Mouse (Mus musculus): ENCODE measurements around the gene Wrnip1. TPM values are rescaled to one million over a fixed set of nuclear protein-coding genes. Genes with fewer than 3 reads are reported as not detected.

The Wrnip1 gene
- total RNA-seq (2014; fragmentation: Nextera tagmentation) = 22.3 and 38.7 TPM in 2 replicates
- 37.6 and 45.8 TPM in 2 replicates for total RNA-seq (2017)

DNA sequence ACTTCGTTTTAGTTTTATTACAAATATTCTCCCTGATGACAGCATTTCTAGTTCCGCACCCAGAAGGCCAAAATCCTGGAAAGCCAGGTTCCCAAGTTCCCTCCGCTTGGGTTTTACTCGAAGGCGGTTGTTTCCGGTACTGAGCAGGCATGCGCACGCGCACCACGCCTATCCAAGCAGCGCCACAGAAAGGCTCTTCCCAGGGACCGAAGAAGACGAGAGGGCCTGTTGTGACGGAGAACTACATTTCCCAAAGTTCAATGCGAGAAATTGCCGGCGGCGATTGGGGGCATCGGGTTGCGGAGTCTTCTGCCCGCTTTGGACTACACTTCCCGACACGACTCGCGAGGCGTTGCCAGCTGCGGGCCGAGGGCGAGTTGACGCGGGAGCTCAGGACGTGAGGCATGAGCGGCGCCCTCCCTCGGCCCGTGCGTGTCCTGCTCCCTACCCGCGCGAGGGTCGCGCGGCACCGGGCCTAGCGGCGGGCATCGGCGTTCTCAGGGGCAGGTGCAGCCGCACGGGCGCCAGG is at the start of gene Wrnip1:
Gene Wrnip1 (plus strand): TSS at position 346 of the 529 bp plus-strand sequence.
- ATAC-seq (replicated peaks; ENCODE audit: low FRiP score, low TSS enrichment, poor library complexity, severe bottlenecking) = peak; percentile 97

DNA sequence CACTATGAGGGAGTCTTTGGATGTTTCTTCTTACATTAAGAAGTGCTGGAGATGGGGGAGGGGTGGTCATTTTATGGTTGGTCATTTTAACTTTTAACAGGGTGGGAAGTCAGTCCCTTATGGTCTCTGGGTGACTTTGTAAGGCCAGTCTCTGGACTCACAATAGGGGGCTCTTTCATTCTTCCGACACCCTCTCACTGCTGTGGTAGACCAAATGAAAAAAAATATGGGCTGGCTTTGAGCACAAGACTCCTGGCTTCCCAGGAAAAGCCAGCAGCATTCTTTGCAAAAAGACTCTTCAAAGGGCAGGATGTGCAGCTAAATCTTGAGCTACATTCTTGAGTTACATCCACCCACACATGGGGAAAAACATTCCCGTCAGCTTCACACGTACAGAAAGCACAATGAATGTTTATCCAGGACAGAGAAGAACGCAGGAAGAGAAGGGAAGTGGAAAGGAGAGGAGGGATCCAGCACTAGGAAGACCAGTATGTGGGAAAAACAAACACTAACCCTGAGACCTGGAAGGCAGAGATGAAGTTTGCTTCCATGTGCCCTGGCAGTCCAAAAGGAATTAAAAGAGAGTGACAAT is 49.7 kb upstream of the Wrnip1 start:
- ATAC-seq (replicated peaks; ENCODE audit: low FRiP score, low TSS enrichment, poor library complexity, severe bottlenecking) = no peak

GRCm38 (mm10) chr13:32759036-32759435 is 42.8 kb upstream of the Wrnip1 start:
- ATAC-seq (replicated peaks; ENCODE audit: low FRiP score, low TSS enrichment, poor library complexity, severe bottlenecking) = no peak

GRCm38 (mm10) chr13:32760795-32761194 is 41.0 kb upstream of the Wrnip1 start:
- no peak for ATAC-seq (replicated peaks; ENCODE audit: low FRiP score, low TSS enrichment, poor library complexity, severe bottlenecking)

DNA sequence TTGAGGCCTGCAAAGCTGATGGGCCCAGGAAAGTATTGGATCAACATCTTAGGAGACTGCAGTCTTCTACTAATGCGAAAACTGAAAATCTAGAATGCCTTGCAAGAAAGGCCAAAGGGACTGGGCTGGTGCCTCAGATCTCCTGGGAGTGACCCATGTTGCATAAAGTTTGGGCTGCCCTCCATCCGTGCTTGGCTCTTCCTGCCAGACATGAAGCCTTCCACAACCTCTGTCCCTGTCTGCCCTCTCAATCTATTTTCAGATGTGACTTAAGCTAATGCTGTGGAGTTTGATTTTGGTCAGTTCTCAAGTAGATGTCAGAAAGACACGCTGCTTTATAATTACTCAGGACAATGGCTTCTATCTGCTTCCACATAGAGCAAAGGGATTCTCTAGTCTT is 38.7 kb upstream of the Wrnip1 start:
- ATAC-seq (replicated peaks; ENCODE audit: low FRiP score, low TSS enrichment, poor library complexity, severe bottlenecking) = no peak

- ATAC-seq (replicated peaks; ENCODE audit: low FRiP score, low TSS enrichment, poor library complexity, severe bottlenecking) = no peak
These were observed 37.4 kb upstream of the Wrnip1 start for GRCm38 (mm10) chr13:32764448-32764847.

GRCm38 (mm10) chr13:32768104-32768503 is 33.7 kb upstream of the Wrnip1 start:
- ATAC-seq (replicated peaks; ENCODE audit: low FRiP score, low TSS enrichment, poor library complexity, severe bottlenecking) = no peak

- ATAC-seq (replicated peaks; ENCODE audit: low FRiP score, low TSS enrichment, poor library complexity, severe bottlenecking) = no peak
These were observed 31.9 kb upstream of the Wrnip1 start for GRCm38 (mm10) chr13:32769960-32770359.

- no peak for ATAC-seq (replicated peaks; ENCODE audit: low FRiP score, low TSS enrichment, poor library complexity, severe bottlenecking)
These were observed 25.9 kb upstream of the Wrnip1 start for GRCm38 (mm10) chr13:32775889-32776288.

- ATAC-seq (replicated peaks; ENCODE audit: low FRiP score, low TSS enrichment, poor library complexity, severe bottlenecking) = no peak
These were observed 25.5 kb upstream of the Wrnip1 start for GRCm38 (mm10) chr13:32776350-32776749.

GRCm38 (mm10) chr13:32778861-32779260 is 23.0 kb upstream of the Wrnip1 start:
- no peak for ATAC-seq (replicated peaks; ENCODE audit: low FRiP score, low TSS enrichment, poor library complexity, severe bottlenecking)

- no peak for ATAC-seq (replicated peaks; ENCODE audit: low FRiP score, low TSS enrichment, poor library complexity, severe bottlenecking)
These were observed 18.8 kb upstream of the Wrnip1 start for GRCm38 (mm10) chr13:32783055-32783454.

DNA sequence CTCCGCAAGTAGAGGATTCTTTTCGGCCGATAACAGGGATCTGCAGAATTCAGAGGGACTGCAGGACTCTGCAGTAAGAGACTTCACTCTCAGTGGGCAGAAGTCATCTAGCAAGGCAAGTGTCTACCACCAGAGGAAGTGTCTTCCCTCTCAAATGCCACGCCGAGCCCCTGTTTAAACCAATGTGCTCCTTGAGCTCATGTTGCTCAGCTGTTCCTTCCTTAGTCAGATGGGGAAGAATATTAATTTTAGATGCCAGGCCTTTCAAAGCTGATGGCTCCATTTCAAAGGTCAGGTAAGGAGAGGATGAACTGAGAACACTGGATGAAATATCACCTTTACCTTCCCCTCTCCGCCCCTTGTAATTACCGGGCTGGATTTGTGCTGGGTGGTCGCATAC is 18.0 kb upstream of the Wrnip1 start, which contains the start of gene Mylk4:
Gene Mylk4 (minus strand): TSS at position 139 of the 400 bp plus-strand sequence.
- ATAC-seq (replicated peaks; ENCODE audit: low FRiP score, low TSS enrichment, poor library complexity, severe bottlenecking) = no peak

GRCm38 (mm10) chr13:32787584-32787983 is 14.3 kb upstream of the Wrnip1 start:
- ATAC-seq (replicated peaks; ENCODE audit: low FRiP score, low TSS enrichment, poor library complexity, severe bottlenecking) = no peak

DNA sequence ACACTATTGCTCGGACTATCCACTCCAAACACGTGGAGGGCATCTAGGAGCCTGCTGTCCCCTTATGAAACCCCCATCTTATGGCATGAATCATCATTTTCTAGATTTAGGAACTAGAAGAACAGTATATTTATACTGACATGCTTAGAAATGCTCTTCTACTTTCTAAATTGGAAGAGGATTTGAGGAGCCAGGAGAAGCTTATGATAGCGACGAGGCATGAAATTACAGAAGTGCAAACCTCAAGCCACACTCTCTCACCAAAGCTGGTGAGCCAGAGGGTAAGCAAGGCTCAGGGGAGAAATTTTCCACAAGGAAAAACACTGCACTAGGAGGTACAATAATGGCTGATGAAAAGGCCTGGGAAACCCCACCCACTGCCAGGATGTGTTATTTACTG is 12.1 kb upstream of the Wrnip1 start:
- ATAC-seq (replicated peaks; ENCODE audit: low FRiP score, low TSS enrichment, poor library complexity, severe bottlenecking) = no peak

GRCm38 (mm10) chr13:32794619-32795018 is 7.2 kb upstream of the Wrnip1 start:
- no peak for ATAC-seq (replicated peaks; ENCODE audit: low FRiP score, low TSS enrichment, poor library complexity, severe bottlenecking)

GRCm38 (mm10) chr13:32795166-32795565 is 6.7 kb upstream of the Wrnip1 start:
- no peak for ATAC-seq (replicated peaks; ENCODE audit: low FRiP score, low TSS enrichment, poor library complexity, severe bottlenecking)

DNA sequence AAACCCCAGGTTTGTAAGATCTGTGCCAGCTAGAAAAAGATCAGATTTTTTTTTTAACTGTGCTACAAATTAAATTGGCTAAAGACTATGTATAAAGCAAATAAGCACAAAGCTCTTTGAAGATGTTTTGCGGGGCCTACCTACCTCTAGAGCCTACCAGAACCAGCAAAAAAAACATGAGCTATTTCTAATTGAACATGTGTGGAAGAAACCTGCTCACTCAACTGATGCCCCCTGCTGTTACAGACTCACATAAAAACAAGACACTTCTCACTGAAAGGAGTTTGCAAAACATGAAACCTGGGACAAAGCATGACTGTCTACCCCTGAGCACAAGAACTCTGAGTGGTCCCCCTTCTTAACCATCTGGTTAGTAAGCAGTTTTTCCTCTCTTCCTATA is 4.8 kb upstream of the Wrnip1 start:
- no peak for ATAC-seq (replicated peaks; ENCODE audit: low FRiP score, low TSS enrichment, poor library complexity, severe bottlenecking)

DNA sequence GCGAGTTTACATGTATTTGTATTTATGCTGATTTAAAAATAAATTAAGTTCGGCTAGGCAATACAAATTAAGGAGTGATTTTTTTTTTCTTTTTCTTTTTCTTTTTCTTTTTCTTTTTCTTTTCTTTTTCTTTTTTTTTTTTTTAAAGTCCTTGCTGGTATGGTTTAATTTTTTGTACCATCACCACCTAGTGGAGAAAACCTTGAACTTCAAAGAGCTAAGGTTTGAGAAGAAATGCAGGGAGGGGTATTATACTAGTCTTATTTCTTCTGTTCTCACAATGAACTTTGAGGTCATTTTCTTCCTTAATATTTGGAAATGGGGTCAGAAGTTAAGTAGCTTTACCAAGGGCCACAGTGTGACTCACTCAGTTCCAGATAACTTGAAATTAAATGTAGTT is 2.7 kb upstream of the Wrnip1 start:
- ATAC-seq (replicated peaks; ENCODE audit: low FRiP score, low TSS enrichment, poor library complexity, severe bottlenecking) = no peak

GRCm38 (mm10) chr13:32800859-32801258 is 979 bp upstream of the Wrnip1 start:
- ATAC-seq (replicated peaks; ENCODE audit: low FRiP score, low TSS enrichment, poor library complexity, severe bottlenecking) = peak; percentile 68

DNA sequence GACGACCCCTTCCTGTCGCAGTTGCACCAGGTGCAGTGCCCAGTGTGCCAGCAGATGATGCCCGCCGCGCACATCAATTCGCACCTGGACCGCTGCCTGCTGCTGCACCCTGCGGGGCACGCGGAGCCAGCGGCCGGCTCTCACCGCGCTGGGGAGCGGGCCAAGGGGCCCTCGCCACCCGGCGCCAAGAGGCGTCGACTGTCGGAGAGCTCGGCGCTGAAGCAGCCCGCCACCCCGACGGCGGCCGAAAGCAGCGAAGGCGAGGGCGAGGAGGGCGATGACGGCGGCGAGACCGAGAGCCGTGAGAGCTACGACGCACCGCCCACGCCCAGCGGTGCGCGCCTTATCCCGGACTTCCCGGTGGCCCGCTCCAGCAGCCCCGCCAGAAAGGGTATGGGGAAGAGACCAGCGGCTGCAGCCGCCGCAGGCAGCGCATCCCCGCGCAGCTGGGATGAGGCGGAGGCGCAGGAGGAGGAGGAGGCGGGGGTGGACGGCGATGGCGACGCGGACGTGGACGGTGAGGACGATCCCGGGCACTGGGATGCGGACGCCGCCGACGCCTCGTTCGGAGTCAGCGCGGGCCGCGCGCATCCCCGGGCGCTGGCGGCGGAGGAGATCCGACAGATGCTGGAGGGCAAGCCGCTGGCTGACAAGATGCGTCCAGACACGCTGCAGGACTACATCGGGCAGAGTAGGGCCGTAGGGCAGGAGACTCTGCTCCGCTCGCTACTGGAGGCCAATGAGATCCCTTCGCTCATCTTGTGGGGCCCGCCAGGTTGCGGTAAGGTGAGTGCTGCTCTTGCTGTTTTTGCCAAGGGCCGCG is 632 bp downstream of the Wrnip1 start, which contains the start of gene D930007J09Rik:
Gene D930007J09Rik (minus strand): TSS at position 591 of the 823 bp plus-strand sequence.
- ATAC-seq (replicated peaks; ENCODE audit: low FRiP score, low TSS enrichment, poor library complexity, severe bottlenecking) = peak; percentile 20; the same call in 1 of the 2 replicates
